Mouse (Mus musculus): ENCODE data around the gene Hnrnpd. TPM values are rescaled to one million over a fixed set of nuclear protein-coding genes. Genes with fewer than 3 reads are reported as not detected.

The Hnrnpd gene
- polyA plus RNA-seq, 2 experiments: 64.4 to 157 TPM

- Histone ChIP-seq H3K36me3 (replicated peaks; ENCODE audit: control insufficient read depth, insufficient read depth, low read depth) (no peaks in the 10 kb centered on the region), H3K4me1 (replicated peaks; ENCODE audit: control insufficient read depth in 2 of 2, insufficient read depth in 2 of 2, low read length in 1 of 2) (peaks cover 17 to 26% of the 10 kb centered on the region in 2 experiments), H3K27ac (no peak overlapping the region), H3K27me3 (ENCODE audit: control insufficient read depth, insufficient read depth, low read length) (no peaks in the 10 kb centered on the region), H3K9me3 (ENCODE audit: control insufficient read depth, low read length) (no peaks in the 10 kb centered on the region), H3K9ac (replicated peaks) (no peak overlapping the region), H3K4me2 (ENCODE audit: low read depth) (no peak overlapping the region), H3K4me3 (ENCODE audit: insufficient read depth in 1 of 2, low read depth in 2 of 2, low read length in 2 of 2) (no peak overlapping the region)
- ATAC-seq (ENCODE audit: insufficient read depth): no peak
- TF ChIP-seq EP300 (IDR thresholded peaks at IDR 0.05; ENCODE audit: low read depth) (no peak), CTCF (IDR thresholded peaks at IDR 0.05; ENCODE audit: low read depth) (peak; percentile 50)
- no peak for DNase-seq (ENCODE audit: low read depth in 3 of 3, low spot score in 3 of 3)
- WGBS (ENCODE audit: insufficient replicate concordance): 45% methylated on average over 3 of the region's 3 CpGs
Observed at GRCm38 (mm10) chr5:100008485-100008884, 29.7 kb upstream of the Hnrnpd start.

DNA sequence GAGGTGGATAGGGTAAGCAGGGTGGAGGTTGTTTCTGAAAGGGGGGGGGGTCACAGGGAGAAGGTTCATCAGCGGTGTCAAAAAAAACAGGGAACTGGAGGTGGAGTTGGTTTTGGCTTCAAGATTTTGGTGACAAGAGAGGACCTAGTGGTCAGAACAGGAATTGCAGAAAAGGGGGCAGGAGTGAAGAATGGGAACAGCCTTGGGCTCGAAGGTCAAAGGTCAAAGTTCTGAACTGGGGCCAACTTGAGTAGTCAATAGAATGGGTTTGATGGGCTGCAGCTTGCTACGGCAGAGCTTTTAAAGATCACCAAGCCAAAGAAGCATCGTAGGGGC is 28.3 kb upstream of the Hnrnpd start:
- 70% methylated on average over 4 of the region's 4 CpGs for WGBS (ENCODE audit: insufficient replicate concordance)
- Histone ChIP-seq H3K36me3 (replicated peaks; ENCODE audit: control insufficient read depth, insufficient read depth, low read depth) (no peaks in the 10 kb centered on the region), H3K9ac (replicated peaks) (no peak overlapping the region), H3K4me3 (ENCODE audit: insufficient read depth in 1 of 2, low read depth in 2 of 2, low read length in 2 of 2) (no peak overlapping the region), H3K27me3 (ENCODE audit: control insufficient read depth, insufficient read depth, low read length) (no peaks in the 10 kb centered on the region), H3K4me1 (replicated peaks; ENCODE audit: control insufficient read depth in 2 of 2, insufficient read depth in 2 of 2, low read length in 1 of 2) (peaks cover 17 to 24% of the 10 kb centered on the region in 2 experiments), H3K27ac (no peak overlapping the region), H3K9me3 (ENCODE audit: control insufficient read depth, low read length) (no peaks in the 10 kb centered on the region), H3K4me2 (ENCODE audit: low read depth) (no peak overlapping the region)
- ATAC-seq (ENCODE audit: insufficient read depth) (no peak), DNase-seq (ENCODE audit: low read depth in 3 of 3, low spot score in 3 of 3) (no peak)
- TF ChIP-seq CTCF (IDR thresholded peaks at IDR 0.05; ENCODE audit: low read depth): peak; percentile 61
- no peak for TF ChIP-seq EP300 (IDR thresholded peaks at IDR 0.05; ENCODE audit: low read depth)

DNA sequence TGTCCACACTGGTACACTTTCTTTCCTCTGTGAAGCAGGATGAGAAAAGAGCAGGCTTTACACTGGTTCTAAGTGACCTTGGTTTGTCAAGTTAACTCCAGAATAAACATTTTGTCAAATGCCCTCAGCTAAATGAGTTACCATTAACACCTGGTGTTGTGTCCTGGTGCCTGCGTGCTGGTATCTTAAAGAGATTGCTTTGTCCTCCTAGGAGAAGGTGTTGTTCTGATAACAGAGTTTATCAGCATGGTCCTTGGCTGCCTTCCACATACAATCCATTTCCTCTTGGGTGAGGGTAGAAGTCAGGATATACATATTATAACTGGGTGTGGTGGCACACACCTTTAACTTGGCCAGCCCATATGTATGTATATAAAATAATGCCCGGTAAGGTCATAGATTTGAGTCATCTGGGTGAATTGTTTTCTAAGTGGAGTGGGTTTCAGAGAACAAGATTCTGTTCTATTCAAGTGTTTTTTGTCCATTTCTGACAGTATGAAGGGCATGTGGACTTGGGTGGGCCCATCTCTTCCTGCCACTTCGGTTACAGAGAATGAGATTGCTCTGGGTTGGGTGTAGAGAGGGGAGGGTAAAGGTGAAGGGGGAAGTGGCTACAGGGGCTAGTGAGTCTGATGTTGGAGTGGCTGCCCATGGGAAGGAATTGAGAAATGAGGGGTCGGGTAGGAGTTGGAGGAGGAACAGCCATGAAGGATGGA is 27.7 kb upstream of the Hnrnpd start:
- H3K4me1 ChIP-seq (replicated peaks; ENCODE audit: control insufficient read depth in 2 of 2, insufficient read depth in 2 of 2, low read length in 1 of 2): peaks cover 17 to 24% of the 10 kb centered on the region in 2 experiments
- H3K4me2 ChIP-seq (ENCODE audit: low read depth): no peak overlapping the region
- H3K27me3 ChIP-seq (ENCODE audit: control insufficient read depth, insufficient read depth, low read length): no peaks in the 10 kb centered on the region

DNA sequence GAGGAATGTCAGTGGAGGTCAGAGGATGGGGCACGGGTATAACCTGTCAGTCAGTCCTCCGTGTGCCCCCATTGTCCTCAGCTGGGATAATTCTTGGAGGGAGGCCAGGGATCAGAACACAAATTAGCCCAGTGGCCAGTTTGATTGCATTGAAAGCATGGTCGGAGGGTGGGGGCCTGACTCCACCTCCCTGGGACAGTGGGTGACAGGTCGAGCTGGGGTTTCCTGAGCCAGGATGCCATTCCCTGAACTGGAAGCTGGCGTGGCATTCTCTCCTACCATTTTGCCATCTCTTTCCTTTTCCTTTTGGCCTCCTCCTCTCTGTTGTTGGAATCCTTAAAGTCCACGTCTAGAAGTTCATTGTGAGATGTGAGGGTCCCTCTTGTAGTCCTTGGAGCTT is 27.2 kb upstream of the Hnrnpd start:
- TF ChIP-seq EP300 (IDR thresholded peaks at IDR 0.05; ENCODE audit: low read depth) (no peak), CTCF (IDR thresholded peaks at IDR 0.05; ENCODE audit: low read depth) (no peak)
- Histone ChIP-seq H3K9me3 (ENCODE audit: control insufficient read depth, low read length) (no peaks in the 10 kb centered on the region), H3K27me3 (ENCODE audit: control insufficient read depth, insufficient read depth, low read length) (no peaks in the 10 kb centered on the region), H3K36me3 (replicated peaks; ENCODE audit: control insufficient read depth, insufficient read depth, low read depth) (no peaks in the 10 kb centered on the region), H3K4me2 (ENCODE audit: low read depth) (0 out of 2 replicates have a peak overlapping the region, but pooled peaks have one; percentile 0), H3K4me3 (ENCODE audit: insufficient read depth in 1 of 2, low read depth in 2 of 2, low read length in 2 of 2) (no peak overlapping the region), H3K9ac (replicated peaks) (no peak overlapping the region), H3K27ac (no peak overlapping the region), H3K4me1 (replicated peaks; ENCODE audit: control insufficient read depth in 2 of 2, insufficient read depth in 2 of 2, low read length in 1 of 2) (peaks cover 17 to 24% of the 10 kb centered on the region in 2 experiments)
- ATAC-seq (ENCODE audit: insufficient read depth) (no peak), DNase-seq (ENCODE audit: low read depth in 3 of 3, low spot score in 3 of 3) (no peak)
- WGBS (ENCODE audit: insufficient replicate concordance): 65% methylated on average over 6 of the region's 6 CpGs

More for the DNA sequence above, 27.7 kb upstream of the Hnrnpd start:
- 40% methylated on average over 4 of the region's 4 CpGs for WGBS (ENCODE audit: insufficient replicate concordance)
- H3K4me3 ChIP-seq (ENCODE audit: insufficient read depth in 1 of 2, low read depth in 2 of 2, low read length in 2 of 2): no peak overlapping the region
- no peaks in the 10 kb centered on the region for H3K36me3 ChIP-seq (replicated peaks; ENCODE audit: control insufficient read depth, insufficient read depth, low read depth)
- TF ChIP-seq CTCF (IDR thresholded peaks at IDR 0.05; ENCODE audit: low read depth) (no peak), EP300 (IDR thresholded peaks at IDR 0.05; ENCODE audit: low read depth) (peak; percentile 45; the same call in 1 of the 2 replicates)
- no peak overlapping the region for H3K9ac ChIP-seq (replicated peaks)
- DNase-seq (ENCODE audit: low read depth in 3 of 3, low spot score in 3 of 3): no peak
- peak; percentile 54; the same call in 1 of the 2 replicates for ATAC-seq (ENCODE audit: insufficient read depth)
- no peak overlapping the region for H3K27ac ChIP-seq
- H3K9me3 ChIP-seq (ENCODE audit: control insufficient read depth, low read length): no peaks in the 10 kb centered on the region

DNA sequence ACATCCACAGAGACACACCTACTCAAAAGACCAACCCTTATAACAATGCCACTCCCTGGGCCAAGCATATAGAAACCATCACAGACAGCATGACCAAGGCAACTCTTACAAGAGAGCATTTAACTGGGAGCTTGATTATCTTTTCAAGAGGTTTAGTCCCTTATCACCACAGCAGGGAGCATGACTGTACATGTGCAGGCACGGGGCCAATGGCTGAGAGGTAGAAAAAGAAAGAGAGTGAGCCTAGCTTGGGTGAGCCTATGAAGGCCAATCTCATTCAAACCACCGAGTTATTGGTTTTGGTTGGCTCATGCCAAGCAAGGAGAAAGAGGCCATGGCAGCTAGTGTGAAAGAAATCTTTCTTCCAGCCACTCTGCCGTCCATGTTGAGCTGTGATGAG is 26.7 kb upstream of the Hnrnpd start:
- H3K4me3 ChIP-seq (ENCODE audit: insufficient read depth in 1 of 2, low read depth in 2 of 2, low read length in 2 of 2): no peak overlapping the region
- WGBS (ENCODE audit: insufficient replicate concordance): 28% methylated on average over 3 of the region's 3 CpGs
- no peak overlapping the region for H3K27ac ChIP-seq
- no peak for TF ChIP-seq CTCF (IDR thresholded peaks at IDR 0.05; ENCODE audit: low read depth)
- TF ChIP-seq EP300 (IDR thresholded peaks at IDR 0.05; ENCODE audit: low read depth): peak; percentile 23; the same call in 1 of the 2 replicates
- 0 out of 2 replicates have a peak overlapping the region, but pooled peaks have one; percentile 0 for H3K4me2 ChIP-seq (ENCODE audit: low read depth)
- peak in 2 of 3 experiments; percentile 22 to 40 for DNase-seq (ENCODE audit: low read depth in 3 of 3, low spot score in 3 of 3)
- ATAC-seq (ENCODE audit: insufficient read depth): peak; percentile 79
- H3K4me1 ChIP-seq (replicated peaks; ENCODE audit: control insufficient read depth in 2 of 2, insufficient read depth in 2 of 2, low read length in 1 of 2): peaks cover 17 to 24% of the 10 kb centered on the region in 2 experiments
- H3K9ac ChIP-seq (replicated peaks): no peak overlapping the region
- H3K36me3 ChIP-seq (replicated peaks; ENCODE audit: control insufficient read depth, insufficient read depth, low read depth): no peaks in the 10 kb centered on the region
- no peaks in the 10 kb centered on the region for H3K9me3 ChIP-seq (ENCODE audit: control insufficient read depth, low read length)
- H3K27me3 ChIP-seq (ENCODE audit: control insufficient read depth, insufficient read depth, low read length): no peaks in the 10 kb centered on the region
